Mouse (Mus musculus): ENCODE measurements around the gene Cryl1. TPM values are rescaled to one million over a fixed set of nuclear protein-coding genes. Genes with fewer than 3 reads are reported as not detected.

Gene Cryl1
- total and polyA plus RNA-seq, 3 experiments: 17.8 to 22.0 TPM; not detected in 1

- Histone ChIP-seq H3K27me3 (ENCODE audit: control insufficient read depth in 1 of 2, insufficient read depth in 2 of 2, low read length in 2 of 2) (no peaks in the 10 kb centered on the region), H3K79me2 (ENCODE audit: control insufficient read depth, insufficient read depth, low read length, poor library complexity) (no peaks in the 10 kb centered on the region), H3K9ac (ENCODE audit: control insufficient read depth, low read depth, low read length, poor library complexity, severe bottlenecking) (no peak overlapping the region), H3K27ac (ENCODE audit: control insufficient read depth, low read depth, low read length) (no peak overlapping the region), H3K4me3 (ENCODE audit: control insufficient read depth in 1 of 2, insufficient read depth in 1 of 2, low read depth in 2 of 2, low read length in 2 of 2) (no peak overlapping the region), H3K9me3 (replicated peaks; ENCODE audit: insufficient read depth, low read length) (no peaks in the 10 kb centered on the region), H3K4me1 (ENCODE audit: control insufficient read depth in 1 of 2, insufficient read depth in 2 of 2, low read length in 2 of 2) (no peaks in the 10 kb centered on the region), H3K36me3 (ENCODE audit: control insufficient read depth in 1 of 2, insufficient read depth in 2 of 2, low read length in 2 of 2) (no peaks in the 10 kb centered on the region)
- no peak for TF ChIP-seq MYB (IDR thresholded peaks at IDR 0.05; ENCODE audit: low read depth, low read length)
- no peak for TF ChIP-seq KAT2A (conservative IDR thresholded peaks at IDR 0.05; ENCODE audit: low read depth, low read length)
- no peak for TF ChIP-seq GABPA (IDR thresholded peaks at IDR 0.05; ENCODE audit: low read depth, low read length)
- no peak for TF ChIP-seq E2F4 (IDR thresholded peaks at IDR 0.05; ENCODE audit: borderline replicate concordance, low read depth, low read length)
- no peak for TF ChIP-seq ZKSCAN1 (IDR thresholded peaks at IDR 0.05; ENCODE audit: low read depth, low read length)
- no peak for TF ChIP-seq POLR2A (IDR thresholded peaks at IDR 0.05; ENCODE audit: control insufficient read depth in 1 of 2, insufficient read depth in 1 of 2, low read depth in 1 of 2, low read length in 2 of 2, poor library complexity in 1 of 2)
- TF ChIP-seq NELFE (IDR thresholded peaks at IDR 0.05; ENCODE audit: low read depth, low read length): no peak
- no peak for DNase-seq (ENCODE audit: low read depth, low spot score)
Observed at GRCm38 (mm10) chr14:57316662-57317600, 81.4 kb downstream of the Cryl1 start.

GRCm38 (mm10) chr14:57315976-57316375 is 82.4 kb downstream of the Cryl1 start:
- H3K27ac ChIP-seq (ENCODE audit: control insufficient read depth, low read depth, low read length): no peak overlapping the region
- TF ChIP-seq RCOR1 (IDR thresholded peaks at IDR 0.05; ENCODE audit: low read depth, low read length): no peak
- no peak for TF ChIP-seq ZKSCAN1 (IDR thresholded peaks at IDR 0.05; ENCODE audit: low read depth, low read length)
- no peak for TF ChIP-seq JUND (IDR thresholded peaks at IDR 0.05; ENCODE audit: low read depth, low read length)
- no peak for TF ChIP-seq HCFC1 (IDR thresholded peaks at IDR 0.05; ENCODE audit: low read depth, low read length)
- TF ChIP-seq ZC3H11A (IDR thresholded peaks at IDR 0.05; ENCODE audit: low read depth, low read length): no peak
- TF ChIP-seq GABPA (IDR thresholded peaks at IDR 0.05; ENCODE audit: low read depth, low read length): no peak
- no peak for TF ChIP-seq ETS1 (IDR thresholded peaks at IDR 0.05; ENCODE audit: low read depth, low read length)
- no peak for TF ChIP-seq CHD2 (IDR thresholded peaks at IDR 0.05; ENCODE audit: low read length)
- TF ChIP-seq MEF2A (IDR thresholded peaks at IDR 0.05; ENCODE audit: extremely low read depth, insufficient replicate concordance, low read depth, low read length, poor library complexity, severe bottlenecking): no peak
- TF ChIP-seq TAL1 (IDR thresholded peaks at IDR 0.05; ENCODE audit: low read length): no peak
- TF ChIP-seq USF2 (IDR thresholded peaks at IDR 0.05; ENCODE audit: borderline replicate concordance in 1 of 2, insufficient read depth in 1 of 2, low read depth in 1 of 2, low read length in 2 of 2): no peak
- TF ChIP-seq TCF12 (IDR thresholded peaks at IDR 0.05; ENCODE audit: low read depth, low read length): no peak
- TF ChIP-seq GATA1 (IDR thresholded peaks at IDR 0.05; ENCODE audit: low read depth, low read length): no peak
- no peak for TF ChIP-seq UBTF (IDR thresholded peaks at IDR 0.05; ENCODE audit: borderline replicate concordance, insufficient read depth, low read depth, low read length)
- TF ChIP-seq POLR2A (IDR thresholded peaks at IDR 0.05; ENCODE audit: control insufficient read depth in 1 of 2, insufficient read depth in 1 of 2, low read depth in 1 of 2, low read length in 2 of 2, poor library complexity in 1 of 2): no peak
- no peak for TF ChIP-seq MAX (IDR thresholded peaks at IDR 0.05; ENCODE audit: low read length)
- TF ChIP-seq CTCF (IDR thresholded peaks at IDR 0.05 in 2 of 3, conservative IDR thresholded peaks at IDR 0.05 in 1 of 3; ENCODE audit: control insufficient read depth in 1 of 3, insufficient read depth in 1 of 3, low read depth in 2 of 3, low read length in 3 of 3, poor library complexity in 1 of 3, severe bottlenecking in 1 of 3): no peak
- H3K27me3 ChIP-seq (ENCODE audit: control insufficient read depth in 1 of 2, insufficient read depth in 2 of 2, low read length in 2 of 2): no peaks in the 10 kb centered on the region
- H3K9me3 ChIP-seq (replicated peaks; ENCODE audit: insufficient read depth, low read length): no peaks in the 10 kb centered on the region
- no peaks in the 10 kb centered on the region for H3K36me3 ChIP-seq (ENCODE audit: control insufficient read depth in 1 of 2, insufficient read depth in 2 of 2, low read length in 2 of 2)
- no peaks in the 10 kb centered on the region for H3K4me1 ChIP-seq (ENCODE audit: control insufficient read depth in 1 of 2, insufficient read depth in 2 of 2, low read length in 2 of 2)
- no peak for DNase-seq (ENCODE audit: low read depth, low spot score)
- no peaks in the 10 kb centered on the region for H3K79me2 ChIP-seq (ENCODE audit: control insufficient read depth, insufficient read depth, low read length, poor library complexity)
- no peak overlapping the region for H3K9ac ChIP-seq (ENCODE audit: control insufficient read depth, low read depth, low read length, poor library complexity, severe bottlenecking)
- no peak overlapping the region for H3K4me3 ChIP-seq (ENCODE audit: control insufficient read depth in 1 of 2, insufficient read depth in 1 of 2, low read depth in 2 of 2, low read length in 2 of 2)

Data from MEL (cell line).